ENCODE assay signal across 34 mouse cellular contexts in the genomic region with DNA sequence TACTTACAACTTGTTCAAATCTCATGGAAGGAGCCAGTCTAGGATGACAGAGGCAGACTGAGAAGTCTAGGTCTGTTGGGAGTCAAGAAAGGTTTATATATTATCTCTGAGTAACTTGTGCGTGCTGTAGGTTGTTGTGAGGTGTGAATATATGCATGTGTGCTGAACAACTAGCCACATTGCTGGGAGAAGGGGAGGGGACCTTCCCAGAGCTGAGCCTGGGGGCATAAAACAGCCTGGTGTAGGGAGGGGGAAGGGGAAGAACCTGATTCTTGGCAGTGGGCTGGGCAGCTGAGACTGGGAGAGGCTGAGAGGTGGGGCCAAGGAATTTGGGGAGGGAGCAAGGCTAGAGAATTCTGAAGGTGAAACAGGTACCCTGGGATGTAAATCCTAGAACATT. TPM values are rescaled to one million over a fixed set of nuclear protein-coding genes. Genes with fewer than 3 reads are reported as not detected.
A peak's percentile ranks its signal among the peaks of the same experiment; 100 is the strongest.
DNase-seq lines count a peak whose midpoint lies in the region; TF ChIP-seq lines count a peak whose summit lies in the region.
"Had no signal": no experiment of that assay in that cellular context is flagged by ENCODE, and none has a peak within 500 bp of the region (broad histone marks: within the 10 kb centered on the region; RNA-seq: fewer than 3 reads in every experiment).

A gene (minus strand): TSS at position 101 of the 400 bp plus-strand sequence.

- TF ChIP-seq CTCF in kidney, adult 2 months (conservative IDR thresholded peaks at IDR 0.05; ENCODE audit: insufficient read depth, insufficient read length, low read depth, low read length), result no peak
- no peak for TF ChIP-seq CTCF in ES-Bruce4 (IDR thresholded peaks at IDR 0.05; ENCODE audit: low read depth, low read length)
- TF ChIP-seq CTCF in left cerebral cortex, adult 2 months (IDR thresholded peaks at IDR 0.05), result no peak

- H3K9me3 ChIP-seq in ES-Bruce4 (replicated peaks; ENCODE audit: control insufficient read depth, insufficient read depth, low read length, poor library complexity, severe bottlenecking), result no peaks in the 10 kb centered on the region
- H3K9me3 ChIP-seq: embryonic facial prominence, embryonic 12.5 days; embryonic facial prominence, embryonic 15.5 days; G1E; heart, embryonic 10.5 days; heart, embryonic 13.5 days; hindbrain, embryonic 12.5 days; hindbrain, embryonic 15.5 days had no signal

- peak; percentile 45; the same call in 1 of the 2 replicates for TF ChIP-seq EP300 in ES-Bruce4 (IDR thresholded peaks at IDR 0.05; ENCODE audit: insufficient read depth, low read depth, low read length)

- H3K36me3 ChIP-seq in kidney, adult 2 months (ENCODE audit: control insufficient read depth, insufficient read depth, low read length), result no peaks in the 10 kb centered on the region
- H3K36me3 ChIP-seq in ES-Bruce4 (ENCODE audit: control insufficient read depth, insufficient read depth, low read length, poor library complexity, severe bottlenecking), result no peaks in the 10 kb centered on the region
- H3K36me3 ChIP-seq: embryonic facial prominence, embryonic 12.5 days; embryonic facial prominence, embryonic 15.5 days; heart, embryonic 10.5 days; heart, embryonic 13.5 days; hindbrain, embryonic 12.5 days; hindbrain, embryonic 15.5 days had no signal

- peaks cover 9% of the 10 kb centered on the region for H3K4me1 ChIP-seq in kidney, adult 2 months (ENCODE audit: control insufficient read depth, insufficient read depth, low read length)
- H3K4me1 ChIP-seq in ES-Bruce4 (ENCODE audit: control insufficient read depth, insufficient read depth, low read length), result peaks cover 1% of the 10 kb centered on the region
- H3K4me1 ChIP-seq: embryonic facial prominence, embryonic 12.5 days; embryonic facial prominence, embryonic 15.5 days; heart, embryonic 10.5 days; heart, embryonic 13.5 days; hindbrain, embryonic 12.5 days; hindbrain, embryonic 15.5 days had no signal

- H3K9ac ChIP-seq in ES-Bruce4 (ENCODE audit: low read depth, poor library complexity, severe bottlenecking), result no peak within 1 kb of the TSS
- H3K9ac ChIP-seq: embryonic facial prominence, embryonic 12.5 days; embryonic facial prominence, embryonic 15.5 days; forebrain, postnatal 0 days; heart, embryonic 13.5 days; hindbrain, embryonic 12.5 days; hindbrain, embryonic 15.5 days had no signal

- no peak for TF ChIP-seq POLR2A in kidney, adult 2 months (IDR thresholded peaks at IDR 0.05; ENCODE audit: low read depth, low read length)
- no peak for TF ChIP-seq POLR2A in ES-Bruce4 (IDR thresholded peaks at IDR 0.05; ENCODE audit: insufficient read depth, low read length)

- 50% methylated on average over 1 of the region's 1 CpGs for WGBS in kidney, adult 2 months

- no peaks in the 10 kb centered on the region for H3K27me3 ChIP-seq in kidney, adult 2 months (replicated peaks; ENCODE audit: control insufficient read depth, insufficient read depth, low read length)
- H3K27me3 ChIP-seq in ES-Bruce4 (ENCODE audit: control insufficient read depth, insufficient read depth, low read length, poor library complexity, severe bottlenecking), result no peaks in the 10 kb centered on the region; the same call in none of the 2 replicates
- H3K27me3 ChIP-seq: embryonic facial prominence, embryonic 12.5 days; embryonic facial prominence, embryonic 15.5 days; heart, embryonic 13.5 days; hindbrain, embryonic 12.5 days; hindbrain, embryonic 15.5 days; Patski had no signal

- H3K4me3 ChIP-seq in kidney, adult 2 months (ENCODE audit: insufficient read depth, low read depth, low read length), result 0 out of 2 replicates have a peak within 1 kb of the TSS, but pooled peaks have one; percentile 19
- H3K4me3 ChIP-seq in ES-Bruce4 (ENCODE audit: low read depth, low read length), result no peak within 1 kb of the TSS
- H3K4me3 ChIP-seq in left cerebral cortex, adult 2 months, result no peak within 1 kb of the TSS
- H3K4me3 ChIP-seq: embryonic facial prominence, embryonic 12.5 days; embryonic facial prominence, embryonic 15.5 days; heart, adult 2 months; heart, embryonic 10.5 days; heart, embryonic 13.5 days; hindbrain, embryonic 12.5 days; hindbrain, embryonic 15.5 days had no signal

- intact Hi-C loops in left cerebral cortex, adult 2 months (cut with DNase I), result no loop called here

- peak within 1 kb of the TSS; percentile 74 for H3K27ac ChIP-seq in kidney, adult 2 months (ENCODE audit: insufficient read depth, low read depth, low read length)
- H3K27ac ChIP-seq in ES-Bruce4 (ENCODE audit: insufficient read depth, low read length), result no peak within 1 kb of the TSS
- no peak within 1 kb of the TSS for H3K27ac ChIP-seq in left cerebral cortex, adult 2 months
- H3K27ac ChIP-seq: embryonic facial prominence, embryonic 12.5 days; embryonic facial prominence, embryonic 15.5 days; heart, adult 2 months; heart, embryonic 10.5 days; heart, embryonic 13.5 days; hindbrain, embryonic 12.5 days; hindbrain, embryonic 15.5 days had no signal

- DNase-seq in kidney, adult 2 months, result peak; percentile 13
- DNase-seq in kidney, adult 18-20 months, result no peak
- DNase-seq in ES-CJ7 (ENCODE audit: low read depth, low spot score), result peak; percentile 14
- DNase-seq in kidney, postnatal 10 days, result peak; percentile 8
- no peak for DNase-seq in left cerebral cortex, adult 2 months (ENCODE audit: extremely low spot score in 1 of 2, low spot score in 2 of 2)
- no peak for DNase-seq in adrenal gland, postnatal 14 days
- no peak for DNase-seq in adrenal gland, adult 8-10 months
- DNase-seq: adrenal gland, postnatal 10 days; cerebellum, adult 11 months; cerebellum, adult 2 months; cerebellum, adult 9-11 months; cerebellum, postnatal 25 days; forebrain, postnatal 0 days; gastrocnemius, postnatal 25 days; heart, adult 2 months had no signal

RNA-seq across cellular contexts. Expression of the gene that starts here (rescaled TPM):
- polyA plus RNA-seq in kidney, adult 2 months (2012; rRNA removed), result 6.6 and 12.4 TPM in 2 replicates
- polyA plus RNA-seq in ES-Bruce4 (2011; ENCODE audit: insufficient read depth, insufficient read length, low read depth, missing spikeins), result 0.18 TPM in 1 of 2 replicates, not detected in the other
- not detected for total RNA-seq in left cerebral cortex, adult 2 months (2021)
- total RNA-seq in adrenal gland, postnatal 14 days (2021), result not detected in 2 replicates
- total RNA-seq in adrenal gland, adult 8-10 months (2022), result not detected
- total RNA-seq: adrenal gland, postnatal 10 days; common myeloid progenitor, adult 5-6 weeks; forebrain, postnatal 0 days; gastrocnemius, adult 8-10 months; gastrocnemius, postnatal 25 days; heart, adult 2 months; heart, postnatal 25 days; hematopoietic stem cell, adult 5-6 weeks had no signal
- polyA plus RNA-seq: C2C12; CD4-positive, CD25-positive, alpha-beta regulatory T cell, adult 4 months; cerebellum, adult 2 months; embryonic facial prominence, embryonic 12.5 days; embryonic facial prominence, embryonic 15.5 days; forebrain, embryonic 11.5 days; forebrain, embryonic 14.5 days; forebrain, postnatal 0 days; frontal cortex, adult 2 months; G1E; heart, adult 2 months; heart, embryonic 10.5 days; heart, embryonic 13.5 days; heart, embryonic 16.5 days; hindbrain, embryonic 12.5 days; hindbrain, embryonic 15.5 days; Patski had no signal

Comparison
In these comparisons a context has a peak if more than half of its experiments do, and no peak if none do; other contexts are left out.
1. DNase-seq: peak in kidney, adult 2 months (single experiment), ES-CJ7 (single experiment) and kidney, postnatal 10 days (single experiment); none in kidney, adult 18-20 months (single experiment), left cerebral cortex, adult 2 months (0 of 2), adrenal gland, postnatal 14 days (single experiment) and adrenal gland, adult 8-10 months (single experiment).